Mouse (Mus musculus) myocyte (in vitro differentiated cells): Measurements from ENCODE around the gene Rab3d.

ENCODE experiments used
- CEBPB ChIP-seq: IDR thresholded peaks from 2 replicates; pipeline ENCODE4 v1.6.1; 2011; ENCODE audit warnings: mild to moderate bottlenecking, moderate library complexity; ENCODE audit not compliant: poor library complexity, insufficient read depth, severe bottlenecking
- MYOD1 ChIP-seq, 3 experiments: IDR thresholded peaks; one replicate each; pipeline ENCODE4 v1.6.1; 2011; ENCODE audit warnings: control low read depth in 2 of 3, low read depth in 2 of 3, mild to moderate bottlenecking in 2 of 3, moderate library complexity in 1 of 3; ENCODE audit not compliant: insufficient read length in 2 of 3, control insufficient read depth in 1 of 3
- POLR2A ChIP-seq: IDR thresholded peaks from one replicate; pipeline ENCODE4 v1.6.1; 2011; ENCODE audit warnings: low read depth, mild to moderate bottlenecking, control low read depth, moderate library complexity; ENCODE audit not compliant: insufficient read length
- USF1 ChIP-seq: IDR thresholded peaks from one replicate; pipeline ENCODE4 v1.6.1; 2011; ENCODE audit warnings: low read depth, mild to moderate bottlenecking, control low read depth, moderate library complexity

DNA sequence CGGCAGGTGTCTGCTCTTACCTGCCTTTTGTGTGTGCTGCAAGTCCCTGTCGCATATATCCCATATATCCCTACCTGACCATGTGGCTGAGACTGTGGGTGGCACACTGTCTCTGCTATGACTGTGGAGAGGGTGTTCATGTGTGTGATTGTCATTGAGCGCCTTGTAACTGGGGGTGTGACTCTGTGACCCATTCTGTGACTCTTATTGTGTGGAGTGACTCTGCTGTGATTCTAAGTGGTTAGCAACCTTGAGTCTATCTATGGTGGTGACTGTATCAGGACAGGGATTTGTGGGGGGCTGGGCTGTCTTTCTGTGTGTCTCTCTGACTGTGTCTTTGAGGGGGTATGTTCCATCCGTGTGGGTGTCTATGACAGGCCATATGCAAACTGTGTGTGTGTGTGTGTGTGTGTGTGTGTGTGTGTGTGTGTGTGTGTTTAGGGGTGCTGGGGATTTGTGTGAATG lies 19.8 kb upstream of the Rab3d start:
- TF ChIP-seq POLR2A, result no peak
- TF ChIP-seq USF1, result no peak
- no peak for TF ChIP-seq CEBPB
- no peak for TF ChIP-seq MYOD1 (IDR thresholded peaks at IDR 0.05; ENCODE audit: control insufficient read depth in 1 of 3, insufficient read length in 2 of 3, low read depth in 2 of 3)
